Mouse (Mus musculus): ENCODE measurements around the gene Ube2cbp. TPM values are rescaled to one million over a fixed set of nuclear protein-coding genes. Genes with fewer than 3 reads are reported as not detected.

Ube2cbp gene
- polyA plus RNA-seq, 1 experiment = 0.77 TPM

- TF ChIP-seq POLR2A (IDR thresholded peaks at IDR 0.05; ENCODE audit: borderline replicate concordance, extremely low read depth, low read depth, low read length) (no peak), CTCF (IDR thresholded peaks at IDR 0.05; ENCODE audit: insufficient read depth, low read length) (no peak)
- WGBS = 63% methylated on average over 10 of the region's 10 CpGs
- no peaks in the 10 kb centered on the region for H3K4me1 ChIP-seq (ENCODE audit: control insufficient read depth, insufficient read depth, low read length)
- no peak overlapping the region for H3K4me3 ChIP-seq (replicated peaks; ENCODE audit: extremely low read depth, low read depth, low read length)
- DNase-seq = no peak
Measured at GRCm38 (mm10) chr9:86280461-86281146, 184.1 kb downstream of the Ube2cbp start.

- H3K4me1 ChIP-seq (ENCODE audit: control insufficient read depth, insufficient read depth, low read length) = no peaks in the 10 kb centered on the region
- no peak overlapping the region for H3K4me3 ChIP-seq (replicated peaks; ENCODE audit: extremely low read depth, low read depth, low read length)
- TF ChIP-seq CTCF (IDR thresholded peaks at IDR 0.05; ENCODE audit: insufficient read depth, low read length) (no peak), POLR2A (IDR thresholded peaks at IDR 0.05; ENCODE audit: borderline replicate concordance, extremely low read depth, low read depth, low read length) (no peak)
- no peak for DNase-seq
- 74% methylated on average over 5 of the region's 5 CpGs for WGBS
Measured at GRCm38 (mm10) chr9:86269541-86269940, 195.2 kb downstream of the Ube2cbp start.

GRCm38 (mm10) chr9:86266658-86267057 lies 198.1 kb downstream of the Ube2cbp start:
- TF ChIP-seq POLR2A (IDR thresholded peaks at IDR 0.05; ENCODE audit: borderline replicate concordance, extremely low read depth, low read depth, low read length) (no peak), CTCF (IDR thresholded peaks at IDR 0.05; ENCODE audit: insufficient read depth, low read length) (no peak)
- Histone ChIP-seq H3K4me1 (ENCODE audit: control insufficient read depth, insufficient read depth, low read length) (no peaks in the 10 kb centered on the region), H3K4me3 (replicated peaks; ENCODE audit: extremely low read depth, low read depth, low read length) (no peak overlapping the region)
- WGBS = 64% methylated on average over 2 of the region's 2 CpGs
- no peak for DNase-seq

Other genes starting within 250 kb of the Ube2cbp start
- 9.0 and 13.3 TPM in 2 replicates for gene Dop1a, start 2.2 kb upstream of the Ube2cbp start, polyA plus RNA-seq (2012; rRNA removed)
- 4.4 and 7.7 TPM in 2 replicates for gene Pgm3, start 106.9 kb upstream of the Ube2cbp start, polyA plus RNA-seq (2012; rRNA removed)
- gene Rwdd2a, start 107.0 kb upstream of the Ube2cbp start, polyA plus RNA-seq (2012; rRNA removed) = 1.0 and 2.2 TPM in 2 replicates
- gene Me1, start 231.0 kb upstream of the Ube2cbp start, polyA plus RNA-seq (2012; rRNA removed) = 33.8 and 62.8 TPM in 2 replicates